Mouse (Mus musculus): ENCODE data around the gene Polr2a. TPM values are rescaled to one million over a fixed set of nuclear protein-coding genes. Genes with fewer than 3 reads are reported as not detected.

Gene Polr2a
- polyA plus RNA-seq, 1 experiment from 2014 or later = 61.2 TPM

- DNase-seq (ENCODE audit: low spot score) (peak; percentile 62), ATAC-seq (replicated peaks; ENCODE audit: low FRiP score) (no peak)
- H3K9ac ChIP-seq (ENCODE audit: low read length) = no peak overlapping the region
- 0 out of 2 replicates have a peak overlapping the region, but pooled peaks have one; percentile 21 for H3K4me2 ChIP-seq (ENCODE audit: low read depth, low read length, severe bottlenecking)
- H3K9me3 ChIP-seq (ENCODE audit: control insufficient read depth, low read length) = no peaks in the 10 kb centered on the region
- H3K27me3 ChIP-seq (ENCODE audit: control insufficient read depth, insufficient read depth, low read length) = no peaks in the 10 kb centered on the region
- no peak overlapping the region for H3K4me3 ChIP-seq (ENCODE audit: low read depth, low read length)
- H3K36me3 ChIP-seq (ENCODE audit: control insufficient read depth, insufficient read depth, low read length) = no peaks in the 10 kb centered on the region
- no peaks in the 10 kb centered on the region; the same call in 1 of the 2 replicates for H3K4me1 ChIP-seq (replicated peaks; ENCODE audit: control insufficient read depth, insufficient read depth, low read length)
- no peak overlapping the region for H3K27ac ChIP-seq (ENCODE audit: low read depth, low read length)
- WGBS = 35% methylated on average over 15 of the region's 15 CpGs
These were observed 39.8 kb downstream of the Polr2a start for GRCm38 (mm10) chr11:69718661-69719060.

- WGBS = 72% methylated on average over 4 of the region's 4 CpGs
These were observed 41.5 kb downstream of the Polr2a start for GRCm38 (mm10) chr11:69716953-69717352.

GRCm38 (mm10) chr11:69715929-69716328, 42.5 kb downstream of the Polr2a start:
- no peak overlapping the region for H3K4me2 ChIP-seq (ENCODE audit: low read depth, low read length, severe bottlenecking)
- no peaks in the 10 kb centered on the region for H3K9me3 ChIP-seq (ENCODE audit: control insufficient read depth, low read length)
- no peaks in the 10 kb centered on the region for H3K36me3 ChIP-seq (ENCODE audit: control insufficient read depth, insufficient read depth, low read length)
- H3K27me3 ChIP-seq (ENCODE audit: control insufficient read depth, insufficient read depth, low read length) = no peaks in the 10 kb centered on the region
- H3K4me3 ChIP-seq (ENCODE audit: low read depth, low read length) = no peak overlapping the region
- ATAC-seq (replicated peaks; ENCODE audit: low FRiP score) (no peak), DNase-seq (ENCODE audit: low spot score) (no peak)
- no peaks in the 10 kb centered on the region; the same call in 1 of the 2 replicates for H3K4me1 ChIP-seq (replicated peaks; ENCODE audit: control insufficient read depth, insufficient read depth, low read length)
- H3K27ac ChIP-seq (ENCODE audit: low read depth, low read length) = no peak overlapping the region
- H3K9ac ChIP-seq (ENCODE audit: low read length) = no peak overlapping the region
- WGBS = 46% methylated on average over 5 of the region's 5 CpGs

More at GRCm38 (mm10) chr11:69716953-69717352, 41.5 kb downstream of the Polr2a start:
- no peak for DNase-seq (ENCODE audit: low spot score)
- no peaks in the 10 kb centered on the region; the same call in 1 of the 2 replicates for H3K4me1 ChIP-seq (replicated peaks; ENCODE audit: control insufficient read depth, insufficient read depth, low read length)
- no peaks in the 10 kb centered on the region for H3K36me3 ChIP-seq (ENCODE audit: control insufficient read depth, insufficient read depth, low read length)
- H3K4me3 ChIP-seq (ENCODE audit: low read depth, low read length) = no peak overlapping the region
- no peak for ATAC-seq (replicated peaks; ENCODE audit: low FRiP score)
- no peaks in the 10 kb centered on the region for H3K9me3 ChIP-seq (ENCODE audit: control insufficient read depth, low read length)
- H3K4me2 ChIP-seq (ENCODE audit: low read depth, low read length, severe bottlenecking) = no peak overlapping the region
- H3K27me3 ChIP-seq (ENCODE audit: control insufficient read depth, insufficient read depth, low read length) = no peaks in the 10 kb centered on the region
- no peak overlapping the region for H3K27ac ChIP-seq (ENCODE audit: low read depth, low read length)
- H3K9ac ChIP-seq (ENCODE audit: low read length) = no peak overlapping the region

- H3K36me3 ChIP-seq (ENCODE audit: control insufficient read depth, insufficient read depth, low read length) = no peaks in the 10 kb centered on the region
- H3K27me3 ChIP-seq (ENCODE audit: control insufficient read depth, insufficient read depth, low read length) = no peaks in the 10 kb centered on the region
- H3K4me3 ChIP-seq (ENCODE audit: low read depth, low read length) = no peak overlapping the region
- no peak for ATAC-seq (replicated peaks; ENCODE audit: low FRiP score)
- H3K27ac ChIP-seq (ENCODE audit: low read depth, low read length) = no peak overlapping the region
- no peak overlapping the region for H3K4me2 ChIP-seq (ENCODE audit: low read depth, low read length, severe bottlenecking)
- H3K9ac ChIP-seq (ENCODE audit: low read length) = no peak overlapping the region
- H3K9me3 ChIP-seq (ENCODE audit: control insufficient read depth, low read length) = no peaks in the 10 kb centered on the region
- 54% methylated on average over 9 of the region's 9 CpGs for WGBS
- H3K4me1 ChIP-seq (replicated peaks; ENCODE audit: control insufficient read depth, insufficient read depth, low read length) = no peaks in the 10 kb centered on the region; the same call in 1 of the 2 replicates
- peak; percentile 68 for DNase-seq (ENCODE audit: low spot score)
These were observed 43.0 kb downstream of the Polr2a start for GRCm38 (mm10) chr11:69715482-69715881.

- Histone ChIP-seq H3K9me3 (ENCODE audit: control insufficient read depth, low read length) (no peaks in the 10 kb centered on the region), H3K36me3 (ENCODE audit: control insufficient read depth, insufficient read depth, low read length) (no peaks in the 10 kb centered on the region), H3K4me3 (ENCODE audit: low read depth, low read length) (no peak overlapping the region), H3K27ac (ENCODE audit: low read depth, low read length) (no peak overlapping the region), H3K4me1 (replicated peaks; ENCODE audit: control insufficient read depth, insufficient read depth, low read length) (no peaks in the 10 kb centered on the region; the same call in 1 of the 2 replicates), H3K9ac (ENCODE audit: low read length) (no peak overlapping the region), H3K4me2 (ENCODE audit: low read depth, low read length, severe bottlenecking) (no peak overlapping the region), H3K27me3 (ENCODE audit: control insufficient read depth, insufficient read depth, low read length) (no peaks in the 10 kb centered on the region)
- DNase-seq (ENCODE audit: low spot score) (no peak), ATAC-seq (replicated peaks; ENCODE audit: low FRiP score) (no peak)
- 73% methylated on average over 18 of the region's 18 CpGs for WGBS
These were observed 43.7 kb downstream of the Polr2a start for GRCm38 (mm10) chr11:69714636-69715329.

- Histone ChIP-seq H3K4me1 (replicated peaks; ENCODE audit: control insufficient read depth, insufficient read depth, low read length) (no peaks in the 10 kb centered on the region), H3K9ac (ENCODE audit: low read length) (no peak overlapping the region), H3K9me3 (ENCODE audit: control insufficient read depth, low read length) (no peaks in the 10 kb centered on the region), H3K27me3 (ENCODE audit: control insufficient read depth, insufficient read depth, low read length) (no peaks in the 10 kb centered on the region), H3K36me3 (ENCODE audit: control insufficient read depth, insufficient read depth, low read length) (no peaks in the 10 kb centered on the region), H3K4me2 (ENCODE audit: low read depth, low read length, severe bottlenecking) (no peak overlapping the region), H3K4me3 (ENCODE audit: low read depth, low read length) (no peak overlapping the region), H3K27ac (ENCODE audit: low read depth, low read length) (no peak overlapping the region)
- DNase-seq (ENCODE audit: low spot score) (no peak), ATAC-seq (replicated peaks; ENCODE audit: low FRiP score) (no peak)
- 85% methylated on average over 20 of the region's 20 CpGs for WGBS
These were observed 45.3 kb downstream of the Polr2a start for GRCm38 (mm10) chr11:69712954-69713672.

GRCm38 (mm10) chr11:69711082-69711481, 47.4 kb downstream of the Polr2a start:
- no peaks in the 10 kb centered on the region for H3K9me3 ChIP-seq (ENCODE audit: control insufficient read depth, low read length)
- H3K9ac ChIP-seq (ENCODE audit: low read length) = no peak overlapping the region
- no peaks in the 10 kb centered on the region for H3K27me3 ChIP-seq (ENCODE audit: control insufficient read depth, insufficient read depth, low read length)
- DNase-seq (ENCODE audit: low spot score) (no peak), ATAC-seq (replicated peaks; ENCODE audit: low FRiP score) (no peak)
- 81% methylated on average over 2 of the region's 2 CpGs for WGBS
- no peak overlapping the region for H3K4me3 ChIP-seq (ENCODE audit: low read depth, low read length)
- no peak overlapping the region for H3K27ac ChIP-seq (ENCODE audit: low read depth, low read length)
- H3K4me1 ChIP-seq (replicated peaks; ENCODE audit: control insufficient read depth, insufficient read depth, low read length) = no peaks in the 10 kb centered on the region
- no peak overlapping the region for H3K4me2 ChIP-seq (ENCODE audit: low read depth, low read length, severe bottlenecking)
- H3K36me3 ChIP-seq (ENCODE audit: control insufficient read depth, insufficient read depth, low read length) = no peaks in the 10 kb centered on the region

- Histone ChIP-seq H3K4me2 (ENCODE audit: low read depth, low read length, severe bottlenecking) (no peak overlapping the region), H3K4me3 (ENCODE audit: low read depth, low read length) (no peak overlapping the region), H3K4me1 (replicated peaks; ENCODE audit: control insufficient read depth, insufficient read depth, low read length) (no peaks in the 10 kb centered on the region), H3K27me3 (ENCODE audit: control insufficient read depth, insufficient read depth, low read length) (no peaks in the 10 kb centered on the region), H3K36me3 (ENCODE audit: control insufficient read depth, insufficient read depth, low read length) (no peaks in the 10 kb centered on the region), H3K9me3 (ENCODE audit: control insufficient read depth, low read length) (no peaks in the 10 kb centered on the region), H3K9ac (ENCODE audit: low read length) (no peak overlapping the region), H3K27ac (ENCODE audit: low read depth, low read length) (no peak overlapping the region)
- DNase-seq (ENCODE audit: low spot score) (no peak), ATAC-seq (replicated peaks; ENCODE audit: low FRiP score) (no peak)
- 78% methylated on average over 3 of the region's 3 CpGs for WGBS
These were observed 48.0 kb downstream of the Polr2a start for GRCm38 (mm10) chr11:69710470-69710869.
